Mouse (Mus musculus) C2C12 (cell line): Measurements from ENCODE around the gene Rnf123. TPM values are rescaled to one million over a fixed set of nuclear protein-coding genes. Genes with fewer than 3 reads are reported as not detected.

Experiments used
- H3K27me3 ChIP-seq: one replicate; pipeline ENCODE4 v1.6.1; 2011; ENCODE audit not compliant: control insufficient read depth, insufficient read depth, insufficient read length
- H3K36me3 ChIP-seq: one replicate; pipeline ENCODE4 v1.6.1; 2011; ENCODE audit not compliant: control insufficient read depth, insufficient read depth
- H3K4me3 ChIP-seq: one replicate; pipeline ENCODE4 v1.5.1; 2011; ENCODE audit warnings: mild to moderate bottlenecking, control low read depth; ENCODE audit not compliant: poor library complexity, insufficient read depth, severe bottlenecking
- H3K79me2 ChIP-seq: one replicate; pipeline ENCODE4 v1.6.1; 2011; ENCODE audit not compliant: control insufficient read depth, insufficient read depth
- H3K79me3 ChIP-seq: one replicate; pipeline ENCODE4 v1.6.1; 2011; ENCODE audit warnings: low read depth, control low read depth
- H3ac ChIP-seq: one replicate; pipeline ENCODE3; 2011; ENCODE audit warnings: low read depth; ENCODE audit not compliant: control insufficient read depth, insufficient read length
- CEBPB ChIP-seq: IDR thresholded peaks from one replicate; pipeline ENCODE4 v1.6.1; 2011; ENCODE audit warnings: low read depth, mild to moderate bottlenecking, control low read depth, moderate library complexity
- CTCF ChIP-seq: IDR thresholded peaks from one replicate; pipeline ENCODE4 v1.5.1; 2011; ENCODE audit not compliant: control insufficient read depth, insufficient read depth, insufficient read length
- FOSL1 ChIP-seq: IDR thresholded peaks from one replicate; pipeline ENCODE4 v1.8.0; 2011; ENCODE audit warnings: mild to moderate bottlenecking, low read length; ENCODE audit not compliant: poor library complexity, insufficient read depth, severe bottlenecking
- MAX ChIP-seq: IDR thresholded peaks from one replicate; pipeline ENCODE4 v1.6.1; 2011; ENCODE audit warnings: mild to moderate bottlenecking, control low read depth
- MYOD1 ChIP-seq: IDR thresholded peaks from one replicate; pipeline ENCODE4 v1.6.1; 2011; ENCODE audit warnings: low read depth; ENCODE audit not compliant: control insufficient read depth, insufficient read length
- MYOG ChIP-seq: IDR thresholded peaks from one replicate; pipeline ENCODE4 v1.6.1; 2011; ENCODE audit not compliant: control insufficient read depth, insufficient read length; ENCODE audit errors: extremely low read depth
- USF1 ChIP-seq: IDR thresholded peaks from one replicate; pipeline ENCODE4 v1.6.1; 2011; ENCODE audit warnings: low read depth, mild to moderate bottlenecking, control low read depth, moderate library complexity
- polyA plus RNA-seq: library from polyadenylated mRNA; unstranded; fragments of >200 nt; fragmentation: generic; extraction: Trizol; gene quantifications from one replicate; pipeline ENCODE4 v1.2.1, GENCODE M21; 2012; ENCODE audit warnings: missing spikeins

Gene Rnf123
- polyA plus RNA-seq, 1 experiment: 15.4 TPM

GRCm38 (mm10) chr9:108117143-108117542 lies 34.0 kb upstream of the Rnf123 start:
- no peaks in the 10 kb centered on the region for H3K36me3 ChIP-seq
- no peaks in the 10 kb centered on the region for H3K27me3 ChIP-seq
- no peaks in the 10 kb centered on the region for H3K79me3 ChIP-seq
- H3K4me3 ChIP-seq: no peak overlapping the region
- H3ac ChIP-seq: no peak overlapping the region
- H3K79me2 ChIP-seq: no peaks in the 10 kb centered on the region
- no peak for TF ChIP-seq CTCF
- no peak for TF ChIP-seq CEBPB
- no peak for TF ChIP-seq USF1
- no peak for TF ChIP-seq MAX
- TF ChIP-seq FOSL1: no peak
- TF ChIP-seq MYOD1: no peak
- TF ChIP-seq MYOG: no peak

GRCm38 (mm10) chr9:108115290-108116077 lies 32.3 kb upstream of the Rnf123 start:
- Histone ChIP-seq H3K79me3 (no peaks in the 10 kb centered on the region), H3K4me3 (no peak overlapping the region), H3ac (no peak overlapping the region), H3K79me2 (no peaks in the 10 kb centered on the region), H3K27me3 (no peaks in the 10 kb centered on the region), H3K36me3 (no peaks in the 10 kb centered on the region)
- TF ChIP-seq MAX (no peak), USF1 (no peak), CTCF (no peak), CEBPB (no peak), FOSL1 (no peak), MYOD1 (no peak), MYOG (no peak)

DNA sequence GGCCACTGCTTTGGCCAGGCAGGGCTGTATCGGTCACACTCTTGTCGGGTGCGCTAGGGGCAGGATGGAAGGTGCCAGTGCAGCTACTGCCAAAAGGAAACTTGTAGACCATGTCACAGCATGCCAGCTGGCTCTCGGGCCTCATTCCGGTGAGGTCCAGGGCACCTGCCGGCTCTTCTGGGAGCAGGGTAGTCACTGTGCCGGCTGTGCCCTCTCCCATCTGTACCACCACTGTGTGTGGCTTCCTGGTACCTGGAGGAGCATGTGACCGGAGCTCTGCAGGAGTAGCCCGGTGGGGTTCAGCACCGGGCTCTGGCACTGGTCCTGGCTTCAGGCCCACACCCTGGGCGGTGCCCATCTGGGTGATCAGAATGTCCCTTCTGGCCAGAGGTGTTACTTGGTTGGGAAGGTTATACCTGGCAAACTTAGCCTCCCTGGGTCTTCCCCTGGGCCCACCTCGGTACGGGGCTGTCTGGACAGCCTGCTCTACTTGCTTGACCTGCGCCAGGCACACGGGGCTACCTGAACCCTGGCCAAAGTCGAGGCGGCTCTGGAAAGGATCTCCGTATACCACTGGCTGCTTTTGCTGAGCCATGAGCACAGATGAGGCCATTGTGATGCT lies 29.7 kb upstream of the Rnf123 start:
- Histone ChIP-seq H3K4me3 (no peak overlapping the region), H3K27me3 (no peaks in the 10 kb centered on the region), H3K79me2 (no peaks in the 10 kb centered on the region), H3K36me3 (no peaks in the 10 kb centered on the region), H3K79me3 (no peaks in the 10 kb centered on the region), H3ac (no peak overlapping the region)
- TF ChIP-seq CEBPB (no peak), MAX (no peak), MYOG (no peak), CTCF (no peak), FOSL1 (no peak), MYOD1 (no peak), USF1 (no peak)

DNA sequence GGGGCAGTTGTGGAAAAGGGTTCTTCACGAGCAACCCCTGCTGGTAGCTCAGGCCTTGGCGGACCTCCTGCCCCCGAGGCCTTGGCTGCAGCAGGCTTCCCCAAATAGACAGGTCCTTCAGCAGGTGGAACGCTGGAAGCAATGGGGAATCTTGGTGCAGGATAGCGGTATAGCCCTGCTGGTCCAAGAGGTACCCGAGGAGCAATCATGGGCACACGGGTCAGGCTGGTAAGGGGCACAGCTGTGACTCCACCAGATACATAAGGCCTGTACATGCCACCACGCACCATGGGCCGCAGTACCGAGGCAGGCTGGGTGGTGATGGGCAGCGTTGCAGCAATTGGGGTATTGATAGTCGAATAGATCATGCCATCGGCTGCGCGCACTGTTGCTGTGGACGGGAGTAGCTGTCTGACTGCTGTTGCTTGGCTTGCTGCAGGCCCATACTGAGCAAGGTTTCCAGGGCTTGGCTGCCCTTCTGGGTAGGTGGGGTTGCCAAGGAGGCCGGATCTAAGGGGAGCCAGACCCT lies 28.5 kb upstream of the Rnf123 start:
- no peaks in the 10 kb centered on the region for H3K36me3 ChIP-seq
- no peak overlapping the region for H3ac ChIP-seq
- H3K4me3 ChIP-seq: no peak overlapping the region
- H3K79me3 ChIP-seq: no peaks in the 10 kb centered on the region
- no peak for TF ChIP-seq CTCF
- no peak for TF ChIP-seq CEBPB
- TF ChIP-seq USF1: no peak
- TF ChIP-seq MYOD1: no peak
- no peak for TF ChIP-seq FOSL1
- TF ChIP-seq MAX: no peak
- TF ChIP-seq MYOG: no peak
- no peaks in the 10 kb centered on the region for H3K79me2 ChIP-seq
- no peaks in the 10 kb centered on the region for H3K27me3 ChIP-seq

DNA sequence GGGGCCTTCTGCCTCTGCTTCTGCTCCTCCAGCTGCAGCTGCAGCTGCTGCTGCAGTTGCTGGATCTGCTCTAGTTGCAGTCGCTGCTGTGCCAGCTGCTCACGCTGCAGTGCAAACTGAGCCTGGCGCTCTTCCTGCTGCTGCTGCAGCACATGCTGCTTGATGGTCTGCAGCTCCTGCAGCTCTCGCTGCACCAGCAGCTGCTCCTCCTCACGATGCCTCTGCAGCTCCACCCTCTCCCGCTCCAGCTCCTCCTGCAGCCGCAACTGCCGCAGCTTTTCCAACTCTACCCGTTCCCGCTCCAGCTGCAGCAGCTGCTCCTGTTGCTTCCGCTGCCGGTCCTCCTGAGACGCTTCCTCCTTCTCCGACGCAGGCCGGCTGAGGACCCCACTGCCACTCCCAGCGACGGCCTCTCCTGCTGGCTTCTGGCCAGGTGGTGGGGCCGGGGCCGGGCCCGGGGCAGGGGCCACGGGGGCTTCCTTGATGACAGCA lies 28.0 kb upstream of the Rnf123 start:
- no peaks in the 10 kb centered on the region for H3K79me2 ChIP-seq
- TF ChIP-seq USF1 (no peak), CEBPB (no peak), MYOD1 (no peak), CTCF (no peak), MAX (no peak), MYOG (no peak), FOSL1 (no peak)
- H3K36me3 ChIP-seq: no peaks in the 10 kb centered on the region
- no peak overlapping the region for H3K4me3 ChIP-seq
- no peaks in the 10 kb centered on the region for H3K27me3 ChIP-seq
- H3K79me3 ChIP-seq: no peaks in the 10 kb centered on the region
- no peak overlapping the region for H3ac ChIP-seq
